Mouse (Mus musculus): ENCODE results near the gene Birc3. TPM values are rescaled to one million over a fixed set of nuclear protein-coding genes. Genes with fewer than 3 reads are reported as not detected.

The Birc3 gene
- 9.0 and 9.4 TPM in 2 replicates for polyA plus RNA-seq (2014; fragmentation: Nextera tagmentation; extraction: Ambion mirVana)

GRCm38 (mm10) chr9:7872775-7873439, at the start of gene Birc3:
Birc3 (minus strand) TSS chr9:7873186.
- H3K27me3 ChIP-seq (replicated peaks; ENCODE audit: control insufficient read depth, insufficient read depth, low read length) = no peaks in the 10 kb centered on the region
- ATAC-seq (replicated peaks; ENCODE audit: low FRiP score, low TSS enrichment, low read depth) = peak; percentile 93
- no peaks in the 10 kb centered on the region for H3K4me1 ChIP-seq (replicated peaks; ENCODE audit: control insufficient read depth, insufficient read depth, low read length)
- peak within 1 kb of the TSS; percentile 65 for H3K9ac ChIP-seq (ENCODE audit: low read length)
- WGBS = 4% methylated on average over 26 of the region's 26 CpGs
- H3K9me3 ChIP-seq (ENCODE audit: control insufficient read depth, low read length) = no peaks in the 10 kb centered on the region
- peak within 1 kb of the TSS; percentile 85 for H3K4me2 ChIP-seq (ENCODE audit: low read length)
- DNase-seq (ENCODE audit: low spot score) = peak; percentile 88
- H3K4me3 ChIP-seq (ENCODE audit: low read depth, low read length) = peak within 1 kb of the TSS; percentile 54
- H3K27ac ChIP-seq (ENCODE audit: low read depth) = peak within 1 kb of the TSS; percentile 69
- no peaks in the 10 kb centered on the region for H3K36me3 ChIP-seq (ENCODE audit: control insufficient read depth, insufficient read depth, low read length)

- H3K27me3 ChIP-seq (replicated peaks; ENCODE audit: control insufficient read depth, insufficient read depth, low read length) = no peaks in the 10 kb centered on the region
- H3K9ac ChIP-seq (ENCODE audit: low read length) = no peak overlapping the region
- no peak overlapping the region for H3K27ac ChIP-seq (ENCODE audit: low read depth)
- H3K4me2 ChIP-seq (ENCODE audit: low read length) = peak overlapping the region; percentile 47; the same call in 1 of the 2 replicates
- no peak for DNase-seq (ENCODE audit: low spot score)
- H3K4me3 ChIP-seq (ENCODE audit: low read depth, low read length) = no peak overlapping the region
- H3K9me3 ChIP-seq (ENCODE audit: control insufficient read depth, low read length) = no peaks in the 10 kb centered on the region
- no peak for ATAC-seq (replicated peaks; ENCODE audit: low FRiP score, low TSS enrichment, low read depth)
- H3K4me1 ChIP-seq (replicated peaks; ENCODE audit: control insufficient read depth, insufficient read depth, low read length) = no peaks in the 10 kb centered on the region
- WGBS = 64% methylated on average over 8 of the region's 8 CpGs
- H3K36me3 ChIP-seq (ENCODE audit: control insufficient read depth, insufficient read depth, low read length) = no peaks in the 10 kb centered on the region
Observed at GRCm38 (mm10) chr9:7914925-7915324, 41.9 kb upstream of the Birc3 start.

GRCm38 (mm10) chr9:7914487-7914886, 41.5 kb upstream of the Birc3 start:
- DNase-seq (ENCODE audit: low spot score) (peak; percentile 85), ATAC-seq (replicated peaks; ENCODE audit: low FRiP score, low TSS enrichment, low read depth) (peak; percentile 90)
- Histone ChIP-seq H3K9me3 (ENCODE audit: control insufficient read depth, low read length) (no peaks in the 10 kb centered on the region), H3K9ac (ENCODE audit: low read length) (no peak overlapping the region), H3K4me2 (ENCODE audit: low read length) (peak overlapping the region; percentile 47), H3K4me1 (replicated peaks; ENCODE audit: control insufficient read depth, insufficient read depth, low read length) (no peaks in the 10 kb centered on the region), H3K4me3 (ENCODE audit: low read depth, low read length) (peak overlapping the region; percentile 15), H3K27me3 (replicated peaks; ENCODE audit: control insufficient read depth, insufficient read depth, low read length) (no peaks in the 10 kb centered on the region), H3K36me3 (ENCODE audit: control insufficient read depth, insufficient read depth, low read length) (no peaks in the 10 kb centered on the region), H3K27ac (ENCODE audit: low read depth) (no peak overlapping the region)
- 7% methylated on average over 11 of the region's 11 CpGs for WGBS

- H3K4me3 ChIP-seq (ENCODE audit: low read depth, low read length) = peak overlapping the region; percentile 15
- ATAC-seq (replicated peaks; ENCODE audit: low FRiP score, low TSS enrichment, low read depth) = peak; percentile 62
- DNase-seq (ENCODE audit: low spot score) = no peak
- H3K36me3 ChIP-seq (ENCODE audit: control insufficient read depth, insufficient read depth, low read length) = no peaks in the 10 kb centered on the region
- H3K4me1 ChIP-seq (replicated peaks; ENCODE audit: control insufficient read depth, insufficient read depth, low read length) = no peaks in the 10 kb centered on the region
- peak overlapping the region; percentile 47 for H3K4me2 ChIP-seq (ENCODE audit: low read length)
- 62% methylated on average over 19 of the region's 19 CpGs for WGBS
- no peaks in the 10 kb centered on the region for H3K9me3 ChIP-seq (ENCODE audit: control insufficient read depth, low read length)
- H3K27ac ChIP-seq (ENCODE audit: low read depth) = no peak overlapping the region
- H3K27me3 ChIP-seq (replicated peaks; ENCODE audit: control insufficient read depth, insufficient read depth, low read length) = no peaks in the 10 kb centered on the region
- no peak overlapping the region for H3K9ac ChIP-seq (ENCODE audit: low read length)
Observed at GRCm38 (mm10) chr9:7913953-7914352, 41.0 kb upstream of the Birc3 start.

- 83% methylated on average over 2 of the region's 2 CpGs for WGBS
- ATAC-seq (replicated peaks; ENCODE audit: low FRiP score, low TSS enrichment, low read depth) (no peak), DNase-seq (ENCODE audit: low spot score) (no peak)
- no peaks in the 10 kb centered on the region for H3K9me3 ChIP-seq (ENCODE audit: control insufficient read depth, low read length)
- no peaks in the 10 kb centered on the region for H3K36me3 ChIP-seq (ENCODE audit: control insufficient read depth, insufficient read depth, low read length)
- H3K9ac ChIP-seq (ENCODE audit: low read length) = no peak overlapping the region
- H3K27me3 ChIP-seq (replicated peaks; ENCODE audit: control insufficient read depth, insufficient read depth, low read length) = no peaks in the 10 kb centered on the region
- no peak overlapping the region for H3K4me2 ChIP-seq (ENCODE audit: low read length)
- H3K4me3 ChIP-seq (ENCODE audit: low read depth, low read length) = no peak overlapping the region
- no peaks in the 10 kb centered on the region for H3K4me1 ChIP-seq (replicated peaks; ENCODE audit: control insufficient read depth, insufficient read depth, low read length)
- H3K27ac ChIP-seq (ENCODE audit: low read depth) = no peak overlapping the region
Observed at GRCm38 (mm10) chr9:7907351-7907985, 34.5 kb upstream of the Birc3 start.

GRCm38 (mm10) chr9:7906564-7906963, 33.6 kb upstream of the Birc3 start:
- ATAC-seq (replicated peaks; ENCODE audit: low FRiP score, low TSS enrichment, low read depth) (no peak), DNase-seq (ENCODE audit: low spot score) (no peak)
- Histone ChIP-seq H3K27me3 (replicated peaks; ENCODE audit: control insufficient read depth, insufficient read depth, low read length) (no peaks in the 10 kb centered on the region), H3K9me3 (ENCODE audit: control insufficient read depth, low read length) (no peaks in the 10 kb centered on the region), H3K4me3 (ENCODE audit: low read depth, low read length) (no peak overlapping the region), H3K9ac (ENCODE audit: low read length) (no peak overlapping the region), H3K36me3 (ENCODE audit: control insufficient read depth, insufficient read depth, low read length) (no peaks in the 10 kb centered on the region), H3K27ac (ENCODE audit: low read depth) (no peak overlapping the region), H3K4me1 (replicated peaks; ENCODE audit: control insufficient read depth, insufficient read depth, low read length) (peaks cover 3% of the 10 kb centered on the region), H3K4me2 (ENCODE audit: low read length) (no peak overlapping the region)
- WGBS = 73% methylated on average over 1 of the region's 1 CpGs

GRCm38 (mm10) chr9:7903825-7904224, 30.8 kb upstream of the Birc3 start:
- 74% methylated on average over 5 of the region's 5 CpGs for WGBS
- H3K4me1 ChIP-seq (replicated peaks; ENCODE audit: control insufficient read depth, insufficient read depth, low read length) = peaks cover 3% of the 10 kb centered on the region
- H3K27me3 ChIP-seq (replicated peaks; ENCODE audit: control insufficient read depth, insufficient read depth, low read length) = no peaks in the 10 kb centered on the region
- DNase-seq (ENCODE audit: low spot score) = no peak
- no peak overlapping the region for H3K4me2 ChIP-seq (ENCODE audit: low read length)
- H3K36me3 ChIP-seq (ENCODE audit: control insufficient read depth, insufficient read depth, low read length) = no peaks in the 10 kb centered on the region
- no peak overlapping the region for H3K4me3 ChIP-seq (ENCODE audit: low read depth, low read length)
- H3K9me3 ChIP-seq (ENCODE audit: control insufficient read depth, low read length) = no peaks in the 10 kb centered on the region
- H3K9ac ChIP-seq (ENCODE audit: low read length) = no peak overlapping the region
- H3K27ac ChIP-seq (ENCODE audit: low read depth) = no peak overlapping the region
- ATAC-seq (replicated peaks; ENCODE audit: low FRiP score, low TSS enrichment, low read depth) = no peak

GRCm38 (mm10) chr9:7903262-7903661, 30.3 kb upstream of the Birc3 start:
- H3K9ac ChIP-seq (ENCODE audit: low read length) = no peak overlapping the region
- H3K27ac ChIP-seq (ENCODE audit: low read depth) = no peak overlapping the region
- H3K36me3 ChIP-seq (ENCODE audit: control insufficient read depth, insufficient read depth, low read length) = no peaks in the 10 kb centered on the region
- ATAC-seq (replicated peaks; ENCODE audit: low FRiP score, low TSS enrichment, low read depth) = no peak
- H3K4me1 ChIP-seq (replicated peaks; ENCODE audit: control insufficient read depth, insufficient read depth, low read length) = peaks cover 3% of the 10 kb centered on the region
- no peak overlapping the region for H3K4me3 ChIP-seq (ENCODE audit: low read depth, low read length)
- H3K9me3 ChIP-seq (ENCODE audit: control insufficient read depth, low read length) = no peaks in the 10 kb centered on the region
- no peak for DNase-seq (ENCODE audit: low spot score)
- 74% methylated on average over 2 of the region's 2 CpGs for WGBS
- H3K27me3 ChIP-seq (replicated peaks; ENCODE audit: control insufficient read depth, insufficient read depth, low read length) = no peaks in the 10 kb centered on the region
- H3K4me2 ChIP-seq (ENCODE audit: low read length) = no peak overlapping the region

- Histone ChIP-seq H3K36me3 (ENCODE audit: control insufficient read depth, insufficient read depth, low read length) (no peaks in the 10 kb centered on the region), H3K4me2 (ENCODE audit: low read length) (no peak overlapping the region), H3K4me3 (ENCODE audit: low read depth, low read length) (no peak overlapping the region), H3K9ac (ENCODE audit: low read length) (no peak overlapping the region), H3K9me3 (ENCODE audit: control insufficient read depth, low read length) (no peaks in the 10 kb centered on the region), H3K4me1 (replicated peaks; ENCODE audit: control insufficient read depth, insufficient read depth, low read length) (peaks cover 3% of the 10 kb centered on the region), H3K27ac (ENCODE audit: low read depth) (no peak overlapping the region), H3K27me3 (replicated peaks; ENCODE audit: control insufficient read depth, insufficient read depth, low read length) (no peaks in the 10 kb centered on the region)
- 23% methylated on average over 7 of the region's 7 CpGs for WGBS
- no peak for DNase-seq (ENCODE audit: low spot score)
- ATAC-seq (replicated peaks; ENCODE audit: low FRiP score, low TSS enrichment, low read depth) = no peak
Observed at GRCm38 (mm10) chr9:7902311-7902710, 29.3 kb upstream of the Birc3 start.

All from intestine, embryonic 14.5 days (tissue).